Mouse (Mus musculus) liver, postnatal 0 days (tissue): ENCODE measurements at regions not wholly inside any gene's neighbourhood (a gene's known extent, or its start where the extent isn't known, plus 50 kb on each side); places are given as distances from the start of the nearest gene placed in this dataset.

Source experiments
- ATAC-seq: fragments of 200-750 bp; cut with Nextera tagmentation; 2 replicates; pipeline ENCODE4 v1.8.0; 2017; ENCODE audit warnings: mild to moderate bottlenecking, moderate library complexity
- DNase-seq: peaks from one replicate; pipeline ENCODE4 v3.0.0-alpha.2; 2016
- H3K27ac ChIP-seq: fragments of 300-500 bp; sonication (generic); 2 replicates; pipeline ENCODE4 v1.5.1; 2014; ENCODE audit warnings: antibody characterized with exemption, moderate library complexity, mild to moderate bottlenecking, low read depth
- H3K27me3 ChIP-seq: fragments of 300-500 bp; sonication (generic); 2 replicates; pipeline ENCODE4 v1.6.1; 2014; ENCODE audit warnings: low read length, control low read depth, mixed read lengths; ENCODE audit not compliant: insufficient read depth
- H3K36me3 ChIP-seq: fragments of 300-500 bp; sonication (generic); replicated peaks from 2 replicates; pipeline ENCODE4 v1.6.1; 2014; ENCODE audit warnings: mild to moderate bottlenecking, control low read depth, low read length, moderate library complexity, mixed read lengths; ENCODE audit not compliant: insufficient read depth
- H3K4me1 ChIP-seq: fragments of 300-500 bp; sonication (generic); 2 replicates; pipeline ENCODE4 v1.6.1; 2014; ENCODE audit warnings: antibody characterized with exemption, mild to moderate bottlenecking, control low read depth; ENCODE audit not compliant: insufficient read depth
- H3K4me2 ChIP-seq: fragments of 300-500 bp; sonication (generic); 2 replicates; pipeline ENCODE4 v1.6.1; 2014; ENCODE audit warnings: low read depth, mild to moderate bottlenecking, low read length, moderate library complexity, mixed read lengths
- H3K4me3 ChIP-seq: fragments of 300-500 bp; sonication (generic); 2 replicates; pipeline ENCODE4 v1.5.1; 2014; ENCODE audit warnings: low read depth, low read length
- H3K9ac ChIP-seq: fragments of 300-500 bp; sonication (generic); replicated peaks from 2 replicates; pipeline ENCODE4 v1.6.1; 2014; ENCODE audit warnings: mild to moderate bottlenecking, moderate library complexity
- H3K9me3 ChIP-seq: fragments of 300-500 bp; sonication (generic); 2 replicates; pipeline ENCODE4 v1.6.1; 2016; ENCODE audit warnings: mild to moderate bottlenecking, control low read depth, low read length, mixed read lengths
- CTCF ChIP-seq: sonication (generic); IDR thresholded peaks from 2 replicates; pipeline ENCODE4 v1.5.1; 2016; ENCODE audit warnings: antibody characterized with exemption, low read depth
- EP300 ChIP-seq: IDR thresholded peaks from 2 replicates; pipeline ENCODE4 v1.6.1; 2016; ENCODE audit warnings: antibody characterized with exemption, low read depth, mild to moderate bottlenecking
- WGBS: fragments of 180-500 bp; shearing (Covaris S2); extraction: QIAGEN DNeasy Blood & Tissue Kit; methylation state at CpG from one replicate; pipeline ENCODE4 v1.1.7; 2014; ENCODE audit not compliant: insufficient replicate concordance; 5-methylcytosine and 5-hydroxymethylcytosine counted together

DNA sequence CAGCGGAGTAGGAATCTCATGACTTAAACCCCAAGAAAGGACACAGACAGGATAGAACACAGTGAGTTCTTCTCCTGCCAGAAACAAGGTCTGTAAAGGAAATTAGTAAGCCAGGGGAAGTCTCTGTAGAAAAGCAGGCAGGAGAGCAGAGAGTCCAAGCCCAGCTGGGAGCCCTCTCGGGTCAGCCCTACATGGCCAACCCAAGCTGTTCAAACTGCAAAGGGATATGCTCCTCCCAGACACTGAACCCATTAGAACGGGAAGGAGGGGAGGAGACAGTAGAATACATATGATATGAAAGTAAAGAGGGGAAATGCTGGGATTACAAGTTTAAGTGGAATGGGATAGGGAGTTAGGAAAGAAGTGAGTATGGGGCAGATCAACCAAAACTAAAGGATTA is 75.7 kb upstream of the Cop1 start:
- Histone ChIP-seq H3K9me3 (no peaks in the 10 kb centered on the region), H3K36me3 (no peaks in the 10 kb centered on the region), H3K4me3 (no peak overlapping the region), H3K4me1 (no peaks in the 10 kb centered on the region), H3K27ac (no peak overlapping the region), H3K27me3 (no peaks in the 10 kb centered on the region), H3K9ac (no peak overlapping the region), H3K4me2 (no peak overlapping the region)
- no peak for DNase-seq
- no peak for ATAC-seq
- TF ChIP-seq CTCF = no peak
- TF ChIP-seq EP300 = no peak
- WGBS = 53% methylated on average over 3 of the region's 3 CpGs

DNA sequence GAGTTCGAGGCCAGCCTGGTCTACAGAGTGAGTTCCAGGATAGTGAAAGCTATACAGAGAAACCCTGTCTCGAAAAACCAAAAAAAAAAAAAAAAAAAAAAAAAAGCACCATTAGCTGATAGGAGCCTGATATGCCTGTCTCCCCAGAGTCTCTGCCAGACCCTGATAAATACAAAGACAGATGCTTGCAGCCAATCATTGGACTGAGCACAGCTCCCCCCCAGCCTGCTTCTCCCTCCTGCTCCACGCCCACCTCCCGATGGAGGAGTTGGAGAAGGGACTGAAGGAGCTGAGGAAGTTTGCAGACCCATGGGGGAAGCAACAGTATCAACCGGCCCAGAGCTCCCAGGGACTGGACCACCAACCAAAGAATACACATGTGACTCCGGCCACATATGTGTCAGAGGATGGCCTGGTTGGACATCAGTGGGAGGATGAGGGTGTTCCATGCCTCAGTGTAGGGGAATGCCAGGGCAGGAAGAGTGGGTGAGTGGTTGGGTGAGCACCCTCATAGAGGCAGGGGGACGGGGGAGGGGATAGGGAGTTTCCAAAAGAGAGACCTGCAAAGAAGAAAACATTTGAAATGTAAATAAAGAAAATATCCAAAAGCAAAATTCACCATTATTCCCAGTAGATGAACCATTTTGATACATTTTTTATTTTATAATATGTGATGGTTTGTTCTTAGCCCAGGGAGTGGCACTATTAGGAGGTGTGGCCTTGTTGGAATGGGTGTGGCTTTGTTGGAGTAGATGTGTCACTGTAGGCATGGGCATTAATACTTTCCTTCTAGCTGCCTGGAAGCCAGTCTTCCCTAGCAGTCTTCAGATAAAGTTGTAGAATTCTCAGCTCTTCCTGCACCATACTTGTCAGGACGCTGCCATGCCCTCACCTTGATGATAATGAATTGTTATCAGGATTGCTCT is 71.8 kb upstream of the Cop1 start:
- no peak overlapping the region for H3K9ac ChIP-seq
- H3K4me1 ChIP-seq = no peaks in the 10 kb centered on the region
- WGBS = 55% methylated on average over 8 of the region's 8 CpGs
- DNase-seq (no peak), ATAC-seq (no peak)
- no peak overlapping the region for H3K4me2 ChIP-seq
- no peak overlapping the region for H3K4me3 ChIP-seq
- no peaks in the 10 kb centered on the region for H3K9me3 ChIP-seq
- no peaks in the 10 kb centered on the region for H3K27me3 ChIP-seq
- TF ChIP-seq EP300 (no peak), CTCF (no peak)
- no peaks in the 10 kb centered on the region for H3K36me3 ChIP-seq
- no peak overlapping the region for H3K27ac ChIP-seq

DNA sequence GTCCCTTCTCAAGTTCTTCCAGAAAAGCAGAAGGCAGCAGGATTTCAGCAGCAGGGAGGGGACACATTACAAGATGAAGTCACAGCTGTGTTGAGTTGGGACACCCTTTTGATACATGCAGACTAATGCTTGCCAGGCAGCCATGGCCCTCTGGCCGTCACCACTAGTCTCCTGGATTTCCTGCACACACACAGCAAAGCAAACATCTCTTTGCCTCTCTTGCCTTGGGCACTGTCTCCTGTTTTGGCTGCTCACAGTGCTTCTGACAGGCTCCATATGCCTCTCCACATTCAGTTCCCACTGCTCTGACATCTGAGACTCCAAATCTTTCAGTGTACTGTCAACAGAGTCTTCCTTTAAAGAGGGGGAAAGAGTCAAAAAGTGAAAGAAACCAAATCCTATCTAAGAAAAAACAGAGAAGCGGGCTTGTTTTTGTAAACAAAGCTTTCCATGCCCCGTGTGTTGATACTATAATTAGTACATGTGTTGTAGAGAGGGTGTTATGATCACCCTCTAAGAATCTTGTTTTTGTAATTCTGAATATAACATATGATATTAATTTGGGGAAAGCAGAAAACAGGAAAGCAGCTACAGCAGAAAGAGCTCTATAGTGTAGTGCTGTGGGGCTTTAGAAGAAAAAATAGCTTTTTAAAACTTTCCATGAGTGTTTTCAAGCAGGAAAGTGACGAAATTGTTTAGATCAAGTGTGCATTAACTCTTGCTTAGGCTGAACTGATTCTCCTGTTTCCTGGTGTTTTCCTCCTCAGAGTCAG is 68.8 kb upstream of the Cop1 start:
- Histone ChIP-seq H3K36me3 (no peaks in the 10 kb centered on the region), H3K4me1 (no peaks in the 10 kb centered on the region), H3K4me3 (no peak overlapping the region), H3K27me3 (no peaks in the 10 kb centered on the region), H3K9ac (no peak overlapping the region), H3K9me3 (no peaks in the 10 kb centered on the region), H3K4me2 (no peak overlapping the region), H3K27ac (no peak overlapping the region)
- no peak for ATAC-seq
- WGBS = 40% methylated on average over 4 of the region's 4 CpGs
- TF ChIP-seq EP300 (no peak), CTCF (no peak)
- DNase-seq = no peak

DNA sequence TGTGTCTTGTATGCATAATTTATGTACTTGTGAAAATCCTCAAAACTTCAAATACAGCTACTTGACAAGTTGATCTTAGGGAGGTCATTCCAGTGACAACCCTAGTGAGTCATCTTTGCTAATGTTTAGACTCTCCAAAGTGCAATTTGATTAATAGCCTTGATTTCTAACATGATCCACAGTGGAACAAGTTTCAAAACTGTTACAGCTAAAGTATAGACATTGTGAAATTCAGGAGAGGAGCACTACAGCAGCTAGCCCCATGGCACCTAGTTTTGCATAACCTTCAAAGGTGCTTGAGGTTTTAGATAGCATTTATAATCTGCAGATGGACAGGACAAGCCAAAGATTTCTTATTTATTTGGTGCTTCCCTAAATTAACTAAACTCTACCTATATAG is 50.1 kb upstream of the Cop1 start:
- Histone ChIP-seq H3K4me2 (no peak overlapping the region), H3K36me3 (no peaks in the 10 kb centered on the region), H3K27me3 (no peaks in the 10 kb centered on the region), H3K27ac (no peak overlapping the region), H3K4me1 (no peaks in the 10 kb centered on the region), H3K9ac (no peak overlapping the region), H3K4me3 (no peak overlapping the region), H3K9me3 (no peaks in the 10 kb centered on the region)
- DNase-seq (no peak), ATAC-seq (no peak)
- TF ChIP-seq EP300 (no peak), CTCF (no peak)
